Comparison of ENCODE assay signal across 8 mouse cellular contexts in genomic region chr7:141476226-141476980, GRCm38 (mm10). TPM values are rescaled to one million over a fixed set of nuclear protein-coding genes. Genes with fewer than 3 reads are reported as not detected.
DNase-seq lines count a peak whose midpoint lies in the region; ATAC-seq and TF ChIP-seq lines count a peak whose summit lies in the region.

No protein-coding gene starts in this region.

- peak overlapping the region; percentile 97 for H3K4me2 ChIP-seq in intestine, embryonic 14.5 days (ENCODE audit: low read length)
- H3K4me2 ChIP-seq in liver, embryonic 16.5 days (ENCODE audit: low read depth, low read length) = peak overlapping the region; percentile 99
- peak overlapping the region; percentile 75 for H3K4me2 ChIP-seq in neural tube, embryonic 11.5 days (ENCODE audit: low read depth)

- peaks cover 13% of the 10 kb centered on the region for H3K36me3 ChIP-seq in intestine, embryonic 14.5 days (ENCODE audit: control insufficient read depth, insufficient read depth, low read length)
- peaks cover 3% of the 10 kb centered on the region; the same call in 1 of the 2 replicates for H3K36me3 ChIP-seq in liver, embryonic 16.5 days (ENCODE audit: control insufficient read depth, insufficient read depth)
- peaks cover 6% of the 10 kb centered on the region; the same call in 1 of the 2 replicates for H3K36me3 ChIP-seq in neural tube, embryonic 11.5 days (ENCODE audit: control insufficient read depth, insufficient read depth, low read length)

- no peak for TF ChIP-seq CTCF in bone marrow macrophage, adult 2 months (IDR thresholded peaks at IDR 0.05; ENCODE audit: low read depth, low read length)

- H3K9me3 ChIP-seq in intestine, embryonic 14.5 days (ENCODE audit: control insufficient read depth, low read length) = no peaks in the 10 kb centered on the region
- no peaks in the 10 kb centered on the region for H3K9me3 ChIP-seq in liver, embryonic 16.5 days (replicated peaks; ENCODE audit: control insufficient read depth, low read length)
- no peaks in the 10 kb centered on the region for H3K9me3 ChIP-seq in neural tube, embryonic 11.5 days (ENCODE audit: control insufficient read depth, low read length)

- H3K27me3 ChIP-seq in intestine, embryonic 14.5 days (replicated peaks; ENCODE audit: control insufficient read depth, insufficient read depth, low read length) = no peaks in the 10 kb centered on the region
- H3K27me3 ChIP-seq in liver, embryonic 16.5 days (ENCODE audit: control insufficient read depth, insufficient read depth, low read depth, low read length) = peaks cover 6% of the 10 kb centered on the region
- H3K27me3 ChIP-seq in neural tube, embryonic 11.5 days (ENCODE audit: control insufficient read depth, insufficient read depth, low read length) = peaks cover 12% of the 10 kb centered on the region

- peak; percentile 69 to 76 for DNase-seq in right cerebral cortex, postnatal 10 days (ENCODE audit: low spot score in 2 of 2)
- DNase-seq in right cerebral cortex, postnatal 36 days (ENCODE audit: low spot score in 2 of 2) = no peak
- DNase-seq in gastrocnemius, postnatal 25 days = peak; percentile 89
- peak; percentile 85 for DNase-seq in intestine, embryonic 14.5 days (ENCODE audit: low spot score)
- DNase-seq in neural tube, embryonic 11.5 days (ENCODE audit: low spot score) = peak; percentile 41
- DNase-seq in layer of hippocampus, adult 18-20 months (ENCODE audit: low spot score in 2 of 2) = no peak

- peak overlapping the region; percentile 86 for H3K9ac ChIP-seq in intestine, embryonic 14.5 days (ENCODE audit: low read length)
- H3K9ac ChIP-seq in liver, embryonic 16.5 days (ENCODE audit: low read depth, low read length) = peak overlapping the region; percentile 87
- H3K9ac ChIP-seq in neural tube, embryonic 11.5 days (ENCODE audit: low read length) = peak overlapping the region; percentile 11; the same call in 1 of the 2 replicates

- WGBS in intestine, embryonic 14.5 days = 0% methylated on average over 11 of the region's 17 CpGs
- WGBS in liver, embryonic 16.5 days (ENCODE audit: insufficient replicate concordance) = 0% methylated on average over 13 of the region's 17 CpGs
- WGBS in neural tube, embryonic 11.5 days = 4% methylated on average over 17 of the region's 17 CpGs

- TF ChIP-seq POLR2A in bone marrow macrophage, adult 2 months (IDR thresholded peaks at IDR 0.05; ENCODE audit: borderline replicate concordance, low read depth, low read length) = peak; percentile 27; the same call in 1 of the 2 replicates

- H3K27ac ChIP-seq in bone marrow macrophage, adult 2 months (ENCODE audit: insufficient read depth, low read depth, low read length) = peak overlapping the region; percentile 72
- H3K27ac ChIP-seq in intestine, embryonic 14.5 days (ENCODE audit: low read depth) = peak overlapping the region; percentile 95
- H3K27ac ChIP-seq in liver, embryonic 16.5 days (ENCODE audit: low read length) = peak overlapping the region; percentile 92
- peak overlapping the region; percentile 50; the same call in 1 of the 2 replicates for H3K27ac ChIP-seq in neural tube, embryonic 11.5 days (ENCODE audit: low read depth, low read length)

- peak; percentile 74 for ATAC-seq in intestine, embryonic 14.5 days (replicated peaks; ENCODE audit: low FRiP score, low TSS enrichment, low read depth)
- ATAC-seq in liver, embryonic 16.5 days (ENCODE audit: low read depth) = peak; percentile 50
- ATAC-seq in neural tube, embryonic 11.5 days (ENCODE audit: insufficient read depth, low FRiP score, low TSS enrichment) = no peak

- H3K4me1 ChIP-seq in bone marrow macrophage, adult 2 months (ENCODE audit: control insufficient read depth, insufficient read depth, low read length) = peaks cover 32% of the 10 kb centered on the region
- H3K4me1 ChIP-seq in intestine, embryonic 14.5 days (replicated peaks; ENCODE audit: control insufficient read depth, insufficient read depth, low read length) = peaks cover 40% of the 10 kb centered on the region
- peaks cover 57% of the 10 kb centered on the region for H3K4me1 ChIP-seq in liver, embryonic 16.5 days (ENCODE audit: control insufficient read depth, low read depth, low read length)
- H3K4me1 ChIP-seq in neural tube, embryonic 11.5 days (ENCODE audit: control insufficient read depth, insufficient read depth, low read length) = peaks cover 24% of the 10 kb centered on the region

- H3K4me3 ChIP-seq in bone marrow macrophage, adult 2 months (ENCODE audit: insufficient read depth, low read length) = peak overlapping the region; percentile 82
- H3K4me3 ChIP-seq in intestine, embryonic 14.5 days (ENCODE audit: low read depth, low read length) = peak overlapping the region; percentile 88
- peak overlapping the region; percentile 84 for H3K4me3 ChIP-seq in liver, embryonic 16.5 days (ENCODE audit: low read depth, low read length)
- peak overlapping the region; percentile 82 for H3K4me3 ChIP-seq in neural tube, embryonic 11.5 days (ENCODE audit: low read depth, low read length)

RNA-seq across cellular contexts. Expression of gene Tspan4, which starts 1.4 kb away (rescaled TPM):
- polyA plus RNA-seq in bone marrow macrophage, adult 2 months (2012; ENCODE audit: insufficient read depth, insufficient read length, missing spikeins) = 99.8 and 102 TPM in 2 replicates
- 10 to 100 TPM in 1 of 2 experiments, 1 to 10 TPM in 1; 5.6 to 16.5 TPM for total RNA-seq in gastrocnemius, postnatal 25 days (2021)
- polyA plus RNA-seq in intestine, embryonic 14.5 days (2014; fragmentation: Nextera tagmentation; extraction: Ambion mirVana) = 75.1 and 83.9 TPM in 2 replicates
- 46.1 and 47.2 TPM in 2 replicates for polyA plus RNA-seq in liver, embryonic 16.5 days (2015; fragmentation: Nextera tagmentation; extraction: Ambion mirVana)
- polyA plus RNA-seq in neural tube, embryonic 11.5 days (2014; fragmentation: Nextera tagmentation; extraction: Ambion mirVana) = 32.4 and 35.8 TPM in 2 replicates
- total RNA-seq in layer of hippocampus, adult 18-20 months (2021) = 10 to 100 TPM; 11.3 to 11.7 TPM

RNA-seq across cellular contexts. Expression of gene Polr2l, which starts 1.5 kb away (rescaled TPM):
- 4.8 and 5.0 TPM in 2 replicates for polyA plus RNA-seq in bone marrow macrophage, adult 2 months (2012; ENCODE audit: insufficient read depth, insufficient read length, missing spikeins)
- 10 to 100 TPM; 55.2 to 56.0 TPM for total RNA-seq in gastrocnemius, postnatal 25 days (2021)
- 67.7 and 73.4 TPM in 2 replicates for polyA plus RNA-seq in intestine, embryonic 14.5 days (2014; fragmentation: Nextera tagmentation; extraction: Ambion mirVana)
- polyA plus RNA-seq in liver, embryonic 16.5 days (2015; fragmentation: Nextera tagmentation; extraction: Ambion mirVana) = 36.4 and 39.2 TPM in 2 replicates
- 76.9 and 79.2 TPM in 2 replicates for polyA plus RNA-seq in neural tube, embryonic 11.5 days (2014; fragmentation: Nextera tagmentation; extraction: Ambion mirVana)
- 10 to 100 TPM; 39.2 to 42.8 TPM for total RNA-seq in layer of hippocampus, adult 18-20 months (2021)

RNA-seq across cellular contexts. Expression of gene Cd151, which starts 9.2 kb away (rescaled TPM):
- polyA plus RNA-seq in bone marrow macrophage, adult 2 months (2012; ENCODE audit: insufficient read depth, insufficient read length, missing spikeins) = 49.5 and 57.9 TPM in 2 replicates
- 10 to 100 TPM; 67.7 to 87.4 TPM for total RNA-seq in gastrocnemius, postnatal 25 days (2021)
- 73.4 and 73.5 TPM in 2 replicates for polyA plus RNA-seq in intestine, embryonic 14.5 days (2014; fragmentation: Nextera tagmentation; extraction: Ambion mirVana)
- polyA plus RNA-seq in liver, embryonic 16.5 days (2015; fragmentation: Nextera tagmentation; extraction: Ambion mirVana) = 5.3 and 6.9 TPM in 2 replicates
- polyA plus RNA-seq in neural tube, embryonic 11.5 days (2014; fragmentation: Nextera tagmentation; extraction: Ambion mirVana) = 44.3 and 52.2 TPM in 2 replicates
- total RNA-seq in layer of hippocampus, adult 18-20 months (2021) = 10 to 100 TPM; 24.2 to 26.0 TPM

RNA-seq across cellular contexts. Expression of gene Cracr2b, which starts 15.5 kb away (rescaled TPM):
- polyA plus RNA-seq in bone marrow macrophage, adult 2 months (2012; ENCODE audit: insufficient read depth, insufficient read length, missing spikeins) = 66.8 and 69.6 TPM in 2 replicates
- total RNA-seq in gastrocnemius, postnatal 25 days (2021) = 1 to 10 TPM; 3.9 to 7.0 TPM
- polyA plus RNA-seq in intestine, embryonic 14.5 days (2014; fragmentation: Nextera tagmentation; extraction: Ambion mirVana) = 13.8 and 14.0 TPM in 2 replicates
- 3.7 and 4.8 TPM in 2 replicates for polyA plus RNA-seq in liver, embryonic 16.5 days (2015; fragmentation: Nextera tagmentation; extraction: Ambion mirVana)
- 2.8 and 6.4 TPM in 2 replicates for polyA plus RNA-seq in neural tube, embryonic 11.5 days (2014; fragmentation: Nextera tagmentation; extraction: Ambion mirVana)
- total RNA-seq in layer of hippocampus, adult 18-20 months (2021) = 1 to 10 TPM; 3.3 TPM

RNA-seq across cellular contexts. Expression of gene Pnpla2, which starts 21.4 kb away (rescaled TPM):
- 92.9 and 94.0 TPM in 2 replicates for polyA plus RNA-seq in bone marrow macrophage, adult 2 months (2012; ENCODE audit: insufficient read depth, insufficient read length, missing spikeins)
- total RNA-seq in gastrocnemius, postnatal 25 days (2021) = 100 to 1,000 TPM; 265 to 357 TPM
- polyA plus RNA-seq in intestine, embryonic 14.5 days (2014; fragmentation: Nextera tagmentation; extraction: Ambion mirVana) = 24.6 and 30.2 TPM in 2 replicates
- polyA plus RNA-seq in liver, embryonic 16.5 days (2015; fragmentation: Nextera tagmentation; extraction: Ambion mirVana) = 14.9 and 15.5 TPM in 2 replicates
- polyA plus RNA-seq in neural tube, embryonic 11.5 days (2014; fragmentation: Nextera tagmentation; extraction: Ambion mirVana) = 14.8 and 17.6 TPM in 2 replicates
- total RNA-seq in layer of hippocampus, adult 18-20 months (2021) = 10 to 100 TPM; 29.9 to 35.6 TPM

Comparison
In these comparisons a context has a peak if more than half of its experiments do, and no peak if none do; other contexts are left out.
1. DNase-seq: peak in right cerebral cortex, postnatal 10 days (2 of 2), gastrocnemius, postnatal 25 days (single experiment), intestine, embryonic 14.5 days (single experiment) and neural tube, embryonic 11.5 days (single experiment); none in right cerebral cortex, postnatal 36 days (0 of 2) and layer of hippocampus, adult 18-20 months (0 of 2).
2. H3K9ac ChIP-seq: peak in every context shown above with its lines; median percentile 87 in liver, embryonic 16.5 days; 86 in intestine, embryonic 14.5 days; 11 in neural tube, embryonic 11.5 days.
3. Peak in every context shown above with its lines, with median percentiles within 50 percentile points of each other: H3K27ac ChIP-seq, H3K4me3 ChIP-seq and H3K4me2 ChIP-seq.